Mouse (Mus musculus): ENCODE measurements around the gene Usf2. TPM values are rescaled to one million over a fixed set of nuclear protein-coding genes. Genes with fewer than 3 reads are reported as not detected.

Usf2 gene
- polyA plus RNA-seq, 1 experiment from 2014 or later, result 21.1 TPM

GRCm38 (mm10) chr7:30973501-30974289, 17.1 kb upstream of the Usf2 start, which contains the start of gene Fam187b:
Gene Fam187b (plus strand): TSS chr7:30973790.
- no peaks in the 10 kb centered on the region; the same call in 1 of the 2 replicates for H3K4me1 ChIP-seq (ENCODE audit: control insufficient read depth, insufficient read depth, low read length)
- no peaks in the 10 kb centered on the region for H3K9me3 ChIP-seq (ENCODE audit: control insufficient read depth, low read length)
- H3K4me3 ChIP-seq (ENCODE audit: low read length), result peak within 1 kb of the TSS; percentile 59
- peak within 1 kb of the TSS; percentile 80 for H3K27ac ChIP-seq (ENCODE audit: low read depth, low read length)
- H3K9ac ChIP-seq (ENCODE audit: low read depth, low read length), result peak within 1 kb of the TSS; percentile 73
- under 1% methylated on average over 36 of the region's 37 CpGs for WGBS
- H3K36me3 ChIP-seq (ENCODE audit: control insufficient read depth, insufficient read depth, low read length), result peaks cover 11% of the 10 kb centered on the region; the same call in 1 of the 2 replicates
- peaks cover 10% of the 10 kb centered on the region for H3K27me3 ChIP-seq (ENCODE audit: control insufficient read depth, insufficient read depth, low read length)
- H3K4me2 ChIP-seq (replicated peaks; ENCODE audit: low read depth, low read length), result peak within 1 kb of the TSS; percentile 49
- ATAC-seq (ENCODE audit: low FRiP score, low TSS enrichment), result peak; percentile 94

GRCm38 (mm10) chr7:30973251-30973500, 16.6 kb upstream of the Usf2 start, which contains the start of gene Lsr:
Gene Lsr (minus strand): TSS chr7:30973464.
- Histone ChIP-seq H3K9ac (ENCODE audit: low read depth, low read length) (peak within 1 kb of the TSS; percentile 73), H3K4me1 (ENCODE audit: control insufficient read depth, insufficient read depth, low read length) (no peaks in the 10 kb centered on the region; the same call in 1 of the 2 replicates), H3K4me3 (ENCODE audit: low read length) (peak within 1 kb of the TSS; percentile 59), H3K36me3 (ENCODE audit: control insufficient read depth, insufficient read depth, low read length) (peaks cover 13% of the 10 kb centered on the region; the same call in 1 of the 2 replicates), H3K4me2 (replicated peaks; ENCODE audit: low read depth, low read length) (peak within 1 kb of the TSS; percentile 49), H3K9me3 (ENCODE audit: control insufficient read depth, low read length) (no peaks in the 10 kb centered on the region), H3K27ac (ENCODE audit: low read depth, low read length) (peak within 1 kb of the TSS; percentile 80), H3K27me3 (ENCODE audit: control insufficient read depth, insufficient read depth, low read length) (peaks cover 10% of the 10 kb centered on the region)
- ATAC-seq (ENCODE audit: low FRiP score, low TSS enrichment), result peak; percentile 86
- under 1% methylated on average over 19 of the region's 19 CpGs for WGBS

GRCm38 (mm10) chr7:30972426-30973250, 16.0 kb upstream of the Usf2 start:
- no peaks in the 10 kb centered on the region; the same call in 1 of the 2 replicates for H3K4me1 ChIP-seq (ENCODE audit: control insufficient read depth, insufficient read depth, low read length)
- H3K27ac ChIP-seq (ENCODE audit: low read depth, low read length), result peak overlapping the region; percentile 80
- H3K4me3 ChIP-seq (ENCODE audit: low read length), result peak overlapping the region; percentile 59
- H3K36me3 ChIP-seq (ENCODE audit: control insufficient read depth, insufficient read depth, low read length), result peaks cover 13% of the 10 kb centered on the region
- 4% methylated on average over 41 of the region's 41 CpGs for WGBS
- H3K27me3 ChIP-seq (ENCODE audit: control insufficient read depth, insufficient read depth, low read length), result peaks cover 10% of the 10 kb centered on the region
- H3K9me3 ChIP-seq (ENCODE audit: control insufficient read depth, low read length), result no peaks in the 10 kb centered on the region
- peak; percentile 53 for ATAC-seq (ENCODE audit: low FRiP score, low TSS enrichment)
- H3K9ac ChIP-seq (ENCODE audit: low read depth, low read length), result peak overlapping the region; percentile 73
- peak overlapping the region; percentile 49 for H3K4me2 ChIP-seq (replicated peaks; ENCODE audit: low read depth, low read length)

GRCm38 (mm10) chr7:30971901-30972300, 15.3 kb upstream of the Usf2 start:
- no peak overlapping the region; the same call in 1 of the 2 replicates for H3K9ac ChIP-seq (ENCODE audit: low read depth, low read length)
- peaks cover 10% of the 10 kb centered on the region for H3K27me3 ChIP-seq (ENCODE audit: control insufficient read depth, insufficient read depth, low read length)
- no peak overlapping the region for H3K27ac ChIP-seq (ENCODE audit: low read depth, low read length)
- H3K36me3 ChIP-seq (ENCODE audit: control insufficient read depth, insufficient read depth, low read length), result peaks cover 13% of the 10 kb centered on the region
- no peaks in the 10 kb centered on the region; the same call in 1 of the 2 replicates for H3K4me1 ChIP-seq (ENCODE audit: control insufficient read depth, insufficient read depth, low read length)
- ATAC-seq (ENCODE audit: low FRiP score, low TSS enrichment), result no peak
- no peaks in the 10 kb centered on the region for H3K9me3 ChIP-seq (ENCODE audit: control insufficient read depth, low read length)
- H3K4me2 ChIP-seq (replicated peaks; ENCODE audit: low read depth, low read length), result peak overlapping the region; percentile 49
- 83% methylated on average over 15 of the region's 15 CpGs for WGBS
- peak overlapping the region; percentile 59; the same call in 1 of the 2 replicates for H3K4me3 ChIP-seq (ENCODE audit: low read length)

GRCm38 (mm10) chr7:30969174-30969573, 12.6 kb upstream of the Usf2 start:
- Histone ChIP-seq H3K27ac (ENCODE audit: low read depth, low read length) (no peak overlapping the region), H3K9me3 (ENCODE audit: control insufficient read depth, low read length) (no peaks in the 10 kb centered on the region), H3K4me1 (ENCODE audit: control insufficient read depth, insufficient read depth, low read length) (no peaks in the 10 kb centered on the region; the same call in 1 of the 2 replicates), H3K4me3 (ENCODE audit: low read length) (no peak overlapping the region), H3K9ac (ENCODE audit: low read depth, low read length) (no peak overlapping the region), H3K36me3 (ENCODE audit: control insufficient read depth, insufficient read depth, low read length) (peaks cover 13% of the 10 kb centered on the region), H3K27me3 (ENCODE audit: control insufficient read depth, insufficient read depth, low read length) (peaks cover 10% of the 10 kb centered on the region), H3K4me2 (replicated peaks; ENCODE audit: low read depth, low read length) (no peak overlapping the region)
- 95% methylated on average over 4 of the region's 4 CpGs for WGBS
- no peak for ATAC-seq (ENCODE audit: low FRiP score, low TSS enrichment)

GRCm38 (mm10) chr7:30968611-30969010, 12.0 kb upstream of the Usf2 start:
- H3K4me3 ChIP-seq (ENCODE audit: low read length), result no peak overlapping the region
- H3K27me3 ChIP-seq (ENCODE audit: control insufficient read depth, insufficient read depth, low read length), result peaks cover 9% of the 10 kb centered on the region
- no peak for ATAC-seq (ENCODE audit: low FRiP score, low TSS enrichment)
- WGBS, result 88% methylated on average over 8 of the region's 8 CpGs
- H3K9ac ChIP-seq (ENCODE audit: low read depth, low read length), result no peak overlapping the region
- no peak overlapping the region for H3K27ac ChIP-seq (ENCODE audit: low read depth, low read length)
- H3K4me1 ChIP-seq (ENCODE audit: control insufficient read depth, insufficient read depth, low read length), result no peaks in the 10 kb centered on the region; the same call in 1 of the 2 replicates
- no peak overlapping the region for H3K4me2 ChIP-seq (replicated peaks; ENCODE audit: low read depth, low read length)
- no peaks in the 10 kb centered on the region for H3K9me3 ChIP-seq (ENCODE audit: control insufficient read depth, low read length)
- peaks cover 13% of the 10 kb centered on the region for H3K36me3 ChIP-seq (ENCODE audit: control insufficient read depth, insufficient read depth, low read length)

- no peaks in the 10 kb centered on the region for H3K4me1 ChIP-seq (ENCODE audit: control insufficient read depth, insufficient read depth, low read length)
- H3K4me3 ChIP-seq (ENCODE audit: low read length), result no peak overlapping the region
- no peak overlapping the region for H3K27ac ChIP-seq (ENCODE audit: low read depth, low read length)
- WGBS, result 88% methylated on average over 3 of the region's 3 CpGs
- H3K36me3 ChIP-seq (ENCODE audit: control insufficient read depth, insufficient read depth, low read length), result peaks cover 15% of the 10 kb centered on the region
- H3K4me2 ChIP-seq (replicated peaks; ENCODE audit: low read depth, low read length), result no peak overlapping the region
- no peaks in the 10 kb centered on the region for H3K9me3 ChIP-seq (ENCODE audit: control insufficient read depth, low read length)
- no peaks in the 10 kb centered on the region for H3K27me3 ChIP-seq (ENCODE audit: control insufficient read depth, insufficient read depth, low read length)
- ATAC-seq (ENCODE audit: low FRiP score, low TSS enrichment), result no peak
- H3K9ac ChIP-seq (ENCODE audit: low read depth, low read length), result no peak overlapping the region
Observed at GRCm38 (mm10) chr7:30966657-30967056, 10.1 kb upstream of the Usf2 start.

GRCm38 (mm10) chr7:30965677-30966076, 9.1 kb upstream of the Usf2 start:
- Histone ChIP-seq H3K27ac (ENCODE audit: low read depth, low read length) (no peak overlapping the region), H3K9me3 (ENCODE audit: control insufficient read depth, low read length) (no peaks in the 10 kb centered on the region), H3K27me3 (ENCODE audit: control insufficient read depth, insufficient read depth, low read length) (no peaks in the 10 kb centered on the region), H3K36me3 (ENCODE audit: control insufficient read depth, insufficient read depth, low read length) (peaks cover 18% of the 10 kb centered on the region), H3K9ac (ENCODE audit: low read depth, low read length) (no peak overlapping the region), H3K4me2 (replicated peaks; ENCODE audit: low read depth, low read length) (no peak overlapping the region), H3K4me3 (ENCODE audit: low read length) (no peak overlapping the region), H3K4me1 (ENCODE audit: control insufficient read depth, insufficient read depth, low read length) (no peaks in the 10 kb centered on the region)
- 81% methylated on average over 14 of the region's 14 CpGs for WGBS
- no peak for ATAC-seq (ENCODE audit: low FRiP score, low TSS enrichment)

Data from kidney, embryonic 14.5 days (tissue).